Mouse (Mus musculus): ENCODE measurements around the gene Nbea. TPM values are rescaled to one million over a fixed set of nuclear protein-coding genes. Genes with fewer than 3 reads are reported as not detected.

Gene Nbea
- total RNA-seq, 2 experiments from 2014 or later, result 0.30 to 1.3 TPM

- no peak for ATAC-seq (replicated peaks; ENCODE audit: low FRiP score, poor library complexity, severe bottlenecking)
These were observed 495.4 kb downstream of the Nbea start for GRCm38 (mm10) chr3:55688098-55688497.

- no peak for ATAC-seq (replicated peaks; ENCODE audit: low FRiP score, poor library complexity, severe bottlenecking)
These were observed 496.5 kb downstream of the Nbea start for GRCm38 (mm10) chr3:55686993-55687392.

GRCm38 (mm10) chr3:55685627-55686026, 497.9 kb downstream of the Nbea start:
- ATAC-seq (replicated peaks; ENCODE audit: low FRiP score, poor library complexity, severe bottlenecking), result no peak

- no peak for ATAC-seq (replicated peaks; ENCODE audit: low FRiP score, poor library complexity, severe bottlenecking)
These were observed 498.6 kb downstream of the Nbea start for GRCm38 (mm10) chr3:55684892-55685291.

- no peak for ATAC-seq (replicated peaks; ENCODE audit: low FRiP score, poor library complexity, severe bottlenecking)
These were observed 505.8 kb downstream of the Nbea start for GRCm38 (mm10) chr3:55677691-55678090.

GRCm38 (mm10) chr3:55674185-55674584, 509.3 kb downstream of the Nbea start:
- ATAC-seq (replicated peaks; ENCODE audit: low FRiP score, poor library complexity, severe bottlenecking), result no peak

GRCm38 (mm10) chr3:55667048-55667447, 516.5 kb downstream of the Nbea start:
- no peak for ATAC-seq (replicated peaks; ENCODE audit: low FRiP score, poor library complexity, severe bottlenecking)

GRCm38 (mm10) chr3:55665928-55666327, 517.6 kb downstream of the Nbea start:
- ATAC-seq (replicated peaks; ENCODE audit: low FRiP score, poor library complexity, severe bottlenecking), result no peak

- ATAC-seq (replicated peaks; ENCODE audit: low FRiP score, poor library complexity, severe bottlenecking), result no peak
These were observed 518.8 kb downstream of the Nbea start for GRCm38 (mm10) chr3:55664713-55665112.

GRCm38 (mm10) chr3:55661678-55662445, 521.6 kb downstream of the Nbea start:
- no peak for ATAC-seq (replicated peaks; ENCODE audit: low FRiP score, poor library complexity, severe bottlenecking)

GRCm38 (mm10) chr3:55660261-55660838, 523.2 kb downstream of the Nbea start:
- no peak for ATAC-seq (replicated peaks; ENCODE audit: low FRiP score, poor library complexity, severe bottlenecking)

GRCm38 (mm10) chr3:55659558-55660215, 523.8 kb downstream of the Nbea start:
- no peak for ATAC-seq (replicated peaks; ENCODE audit: low FRiP score, poor library complexity, severe bottlenecking)

- no peak for ATAC-seq (replicated peaks; ENCODE audit: low FRiP score, poor library complexity, severe bottlenecking)
These were observed 531.2 kb downstream of the Nbea start for GRCm38 (mm10) chr3:55652321-55652720.

- ATAC-seq (replicated peaks; ENCODE audit: low FRiP score, poor library complexity, severe bottlenecking), result no peak
These were observed 531.6 kb downstream of the Nbea start for GRCm38 (mm10) chr3:55651877-55652276.

GRCm38 (mm10) chr3:55649541-55649940, 534.0 kb downstream of the Nbea start:
- no peak for ATAC-seq (replicated peaks; ENCODE audit: low FRiP score, poor library complexity, severe bottlenecking)

GRCm38 (mm10) chr3:55648299-55648698, 535.2 kb downstream of the Nbea start:
- ATAC-seq (replicated peaks; ENCODE audit: low FRiP score, poor library complexity, severe bottlenecking), result no peak

GRCm38 (mm10) chr3:55647176-55647575, 536.3 kb downstream of the Nbea start:
- ATAC-seq (replicated peaks; ENCODE audit: low FRiP score, poor library complexity, severe bottlenecking), result no peak

GRCm38 (mm10) chr3:55646437-55646836, 537.1 kb downstream of the Nbea start:
- no peak for ATAC-seq (replicated peaks; ENCODE audit: low FRiP score, poor library complexity, severe bottlenecking)

GRCm38 (mm10) chr3:55644035-55644618, 539.4 kb downstream of the Nbea start:
- no peak for ATAC-seq (replicated peaks; ENCODE audit: low FRiP score, poor library complexity, severe bottlenecking)

GRCm38 (mm10) chr3:55637660-55638059, 545.8 kb downstream of the Nbea start:
- no peak for ATAC-seq (replicated peaks; ENCODE audit: low FRiP score, poor library complexity, severe bottlenecking)
